Mouse (Mus musculus) small intestine, adult 2 months (tissue): Measurements from ENCODE around the gene Fam208a.

Experiments
- CTCF ChIP-seq: fragments of 200-500 bp; IDR thresholded peaks from 2 replicates; pipeline ENCODE4 v1.5.1; 2012; ENCODE audit warnings: low read depth, mild to moderate bottlenecking, control low read depth, inconsistent platforms, low read length, moderate library complexity, mixed read lengths; ENCODE audit not compliant: insufficient replicate concordance, insufficient read length; ENCODE audit errors: extremely low read depth
- POLR2A ChIP-seq: fragments of 200-500 bp; IDR thresholded peaks from 2 replicates; pipeline ENCODE4 v1.6.1; 2012; ENCODE audit warnings: low read depth, mild to moderate bottlenecking, control low read depth, inconsistent platforms, low read length, moderate library complexity

DNA sequence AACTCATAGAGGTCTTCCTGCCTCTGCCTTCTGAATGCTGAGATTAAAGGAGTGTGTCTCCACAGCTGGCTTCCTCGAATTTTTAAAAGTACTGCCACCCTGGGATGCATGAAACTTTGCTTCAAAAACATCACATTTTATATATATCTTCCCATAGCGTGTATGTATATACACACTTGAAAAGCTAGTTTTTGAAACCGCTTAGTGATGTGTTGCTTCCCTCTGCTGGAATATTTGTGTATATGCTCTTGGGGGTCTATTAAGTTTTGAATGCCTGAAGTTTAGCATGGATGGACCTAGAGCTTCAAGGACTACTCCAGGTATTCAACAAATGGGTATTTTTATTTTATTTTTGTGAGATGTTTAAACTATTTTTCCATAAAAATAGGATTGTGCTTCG, 14.7 kb upstream of the Fam208a start:
- TF ChIP-seq CTCF (no peak), POLR2A (no peak)
